8 mouse cellular contexts compared by ENCODE assay signal in genomic region chr11:117626557-117626956, GRCm38 (mm10). TPM values are rescaled to one million over a fixed set of nuclear protein-coding genes. Genes with fewer than 3 reads are reported as not detected.
DNase-seq lines count a peak whose midpoint lies in the region; ATAC-seq and TF ChIP-seq lines count a peak whose summit lies in the region.
"Had no signal": no experiment of that assay in that cellular context is flagged by ENCODE, and none has a peak within 500 bp of the region (broad histone marks: within the 10 kb centered on the region; RNA-seq: fewer than 3 reads in every experiment).

No protein-coding gene starts in this region.

- H3K27ac ChIP-seq in kidney, adult 2 months (ENCODE audit: insufficient read depth, low read depth, low read length) = no peak overlapping the region
- no peak overlapping the region for H3K27ac ChIP-seq in kidney, embryonic 16.5 days (ENCODE audit: low read length)
- peak overlapping the region; percentile 21; the same call in 1 of the 2 replicates for H3K27ac ChIP-seq in embryonic facial prominence, embryonic 10.5 days (replicated peaks)
- H3K27ac ChIP-seq in hindbrain, postnatal 0 days = peak overlapping the region; percentile 86; the same call in 1 of the 2 replicates
- H3K27ac ChIP-seq in intestine, postnatal 0 days (ENCODE audit: low read depth, low read length) = no peak overlapping the region

- H3K27me3 ChIP-seq in kidney, adult 2 months (replicated peaks; ENCODE audit: control insufficient read depth, insufficient read depth, low read length) = no peaks in the 10 kb centered on the region
- H3K27me3 ChIP-seq in kidney, embryonic 16.5 days (ENCODE audit: insufficient read depth, low read length) = peaks cover 29% of the 10 kb centered on the region
- H3K27me3 ChIP-seq in embryonic facial prominence, embryonic 10.5 days (replicated peaks; ENCODE audit: low read depth, poor library complexity, severe bottlenecking) = peaks cover 46% of the 10 kb centered on the region
- no peaks in the 10 kb centered on the region for H3K27me3 ChIP-seq in hindbrain, postnatal 0 days (ENCODE audit: insufficient read depth, low read length)
- no peaks in the 10 kb centered on the region for H3K27me3 ChIP-seq in myocyte (ENCODE audit: control insufficient read depth, insufficient read depth, insufficient read length)
- H3K27me3 ChIP-seq in intestine, postnatal 0 days (replicated peaks; ENCODE audit: control insufficient read depth, insufficient read depth, low read length) = no peaks in the 10 kb centered on the region; the same call in 1 of the 2 replicates

- H3K9me3 ChIP-seq in kidney, embryonic 16.5 days (ENCODE audit: low read length) = no peaks in the 10 kb centered on the region
- H3K9me3 ChIP-seq in embryonic facial prominence, embryonic 10.5 days = no peaks in the 10 kb centered on the region
- no peaks in the 10 kb centered on the region for H3K9me3 ChIP-seq in hindbrain, postnatal 0 days (ENCODE audit: low read length)
- no peaks in the 10 kb centered on the region for H3K9me3 ChIP-seq in intestine, postnatal 0 days (ENCODE audit: control insufficient read depth)

- H3K9ac ChIP-seq in kidney, embryonic 16.5 days (replicated peaks; ENCODE audit: low read length) = no peak overlapping the region
- H3K9ac ChIP-seq in hindbrain, postnatal 0 days (replicated peaks; ENCODE audit: low read length) = no peak overlapping the region
- no peak overlapping the region for H3K9ac ChIP-seq in intestine, postnatal 0 days (ENCODE audit: low read depth, low read length)
- H3K9ac ChIP-seq: liver, postnatal 0 days had no signal

- no peaks in the 10 kb centered on the region for H3K36me3 ChIP-seq in kidney, adult 2 months (ENCODE audit: control insufficient read depth, insufficient read depth, low read length)
- H3K36me3 ChIP-seq in kidney, embryonic 16.5 days (ENCODE audit: insufficient read depth, low read length) = no peaks in the 10 kb centered on the region
- no peaks in the 10 kb centered on the region for H3K36me3 ChIP-seq in embryonic facial prominence, embryonic 10.5 days (replicated peaks)
- H3K36me3 ChIP-seq in hindbrain, postnatal 0 days (ENCODE audit: insufficient read depth, low read length) = no peaks in the 10 kb centered on the region
- no peaks in the 10 kb centered on the region for H3K36me3 ChIP-seq in myocyte (ENCODE audit: control insufficient read depth, insufficient read depth)
- no peaks in the 10 kb centered on the region for H3K36me3 ChIP-seq in intestine, postnatal 0 days (ENCODE audit: control insufficient read depth, insufficient read depth)

- no peaks in the 10 kb centered on the region for H3K79me2 ChIP-seq in myocyte (ENCODE audit: control insufficient read depth, insufficient read depth)

- no peak overlapping the region for H3K4me2 ChIP-seq in kidney, embryonic 16.5 days (replicated peaks; ENCODE audit: low read depth, low read length)
- H3K4me2 ChIP-seq in hindbrain, postnatal 0 days (ENCODE audit: low read depth, low read length) = no peak overlapping the region
- H3K4me2 ChIP-seq in myocyte (ENCODE audit: low read depth) = no peak overlapping the region
- H3K4me2 ChIP-seq in intestine, postnatal 0 days (replicated peaks; ENCODE audit: low read depth) = no peak overlapping the region

- no peak overlapping the region for H3ac ChIP-seq in myocyte (ENCODE audit: control insufficient read depth, insufficient read length)

- H3K4me3 ChIP-seq in kidney, adult 2 months (ENCODE audit: insufficient read depth, low read depth, low read length) = no peak overlapping the region
- no peak overlapping the region for H3K4me3 ChIP-seq in kidney, embryonic 16.5 days (ENCODE audit: low read length)
- no peak overlapping the region for H3K4me3 ChIP-seq in embryonic facial prominence, embryonic 10.5 days
- H3K4me3 ChIP-seq in hindbrain, postnatal 0 days (ENCODE audit: low read length) = no peak overlapping the region
- H3K4me3 ChIP-seq in myocyte = no peak overlapping the region
- no peak overlapping the region for H3K4me3 ChIP-seq in intestine, postnatal 0 days (ENCODE audit: low read depth, low read length)

- peak; percentile 83 for DNase-seq in kidney, adult 2 months
- DNase-seq in embryonic facial prominence, embryonic 10.5 days (ENCODE audit: low spot score) = no peak
- DNase-seq in hindbrain, postnatal 0 days (ENCODE audit: low spot score) = no peak
- no peak for DNase-seq in natural killer cell, adult 2 months (ENCODE audit: low spot score in 2 of 2)
- DNase-seq: liver, postnatal 0 days had no signal

- 58% methylated on average over 6 of the region's 6 CpGs for WGBS in kidney, adult 2 months
- WGBS in kidney, embryonic 16.5 days = 74% methylated on average over 6 of the region's 6 CpGs
- 66% methylated on average over 6 of the region's 6 CpGs for WGBS in embryonic facial prominence, embryonic 10.5 days
- WGBS in hindbrain, postnatal 0 days = 49% methylated on average over 6 of the region's 6 CpGs
- 57% methylated on average over 6 of the region's 6 CpGs for WGBS in intestine, postnatal 0 days

- TF ChIP-seq POLR2A in kidney, adult 2 months (IDR thresholded peaks at IDR 0.05; ENCODE audit: low read depth, low read length) = no peak
- no peak for TF ChIP-seq POLR2A in myocyte (IDR thresholded peaks at IDR 0.05; ENCODE audit: insufficient read length, low read depth)

- ATAC-seq in kidney, embryonic 16.5 days (ENCODE audit: low FRiP score, low TSS enrichment) = no peak
- ATAC-seq in hindbrain, postnatal 0 days = no peak; the same call in 1 of the 2 replicates
- no peak for ATAC-seq in intestine, postnatal 0 days
- ATAC-seq: liver, postnatal 0 days had no signal

- no peaks in the 10 kb centered on the region for H3K4me1 ChIP-seq in kidney, adult 2 months (ENCODE audit: control insufficient read depth, insufficient read depth, low read length)
- H3K4me1 ChIP-seq in kidney, embryonic 16.5 days (ENCODE audit: insufficient read depth, low read length) = peaks cover 3% of the 10 kb centered on the region; the same call in 1 of the 2 replicates
- H3K4me1 ChIP-seq in embryonic facial prominence, embryonic 10.5 days = peaks cover 25% of the 10 kb centered on the region
- H3K4me1 ChIP-seq in hindbrain, postnatal 0 days (ENCODE audit: insufficient read depth, low read length) = peaks cover 23% of the 10 kb centered on the region
- H3K4me1 ChIP-seq in intestine, postnatal 0 days (replicated peaks; ENCODE audit: control insufficient read depth, insufficient read depth, low read length) = no peaks in the 10 kb centered on the region

- TF ChIP-seq CTCF in kidney, adult 2 months (conservative IDR thresholded peaks at IDR 0.05; ENCODE audit: insufficient read depth, insufficient read length, low read depth, low read length) = no peak
- TF ChIP-seq CTCF in hindbrain, postnatal 0 days (IDR thresholded peaks at IDR 0.05; ENCODE audit: low read depth) = no peak
- TF ChIP-seq CTCF in intestine, postnatal 0 days (IDR thresholded peaks at IDR 0.05; ENCODE audit: low read depth) = no peak

TF ChIP-seq in myocyte, 11 proteins besides CTCF, POLR2A, EP300 and RAD21:
- TF ChIP-seq REST (IDR thresholded peaks at IDR 0.05; ENCODE audit: insufficient read depth, insufficient read length) (peak; percentile 42), MYOG (IDR thresholded peaks at IDR 0.05; ENCODE audit: control insufficient read depth in 1 of 3, insufficient read depth in 1 of 3, insufficient read length in 2 of 3, low read depth in 2 of 3) (no peak)

RNA-seq across cellular contexts. Expression of gene Tnrc6c, which starts 27.5 kb away (rescaled TPM):
- polyA plus RNA-seq in kidney, adult 2 months (2012; rRNA removed) = 14.9 and 16.8 TPM in 2 replicates
- polyA plus RNA-seq in kidney, embryonic 16.5 days (2015; fragmentation: Nextera tagmentation; extraction: Ambion mirVana) = 9.1 and 10.7 TPM in 2 replicates
- polyA plus RNA-seq in embryonic facial prominence, embryonic 10.5 days (2016; fragmentation: Nextera tagmentation; extraction: Ambion mirVana) = 13.9 and 15.2 TPM in 2 replicates
- 56.4 and 64.9 TPM in 2 replicates for total RNA-seq in hindbrain, postnatal 0 days (2014; rRNA removed)
- polyA plus RNA-seq in hindbrain, postnatal 0 days (2015; fragmentation: Nextera tagmentation; extraction: Ambion mirVana) = 18.3 and 19.7 TPM in 2 replicates
- polyA plus RNA-seq in myocyte (2012; fragmentation: generic; extraction: Trizol) = 7.4 TPM
- polyA plus RNA-seq in intestine, postnatal 0 days (2015; fragmentation: Nextera tagmentation; extraction: Ambion mirVana) = 6.1 and 6.9 TPM in 2 replicates

Comparison
In these comparisons a context has a peak if more than half of its experiments do, and no peak if none do; other contexts are left out.
1. H3K27ac ChIP-seq: peak in embryonic facial prominence, embryonic 10.5 days (single experiment) and hindbrain, postnatal 0 days (single experiment); none in kidney, adult 2 months (single experiment), kidney, embryonic 16.5 days (single experiment) and intestine, postnatal 0 days (single experiment).